Comparison of ENCODE assay signal across 15 mouse cellular contexts in genomic region chr7:88199929-88200538, GRCm38 (mm10).
A peak's percentile ranks its signal among the peaks of the same experiment; 100 is the strongest.
DNase-seq lines count a peak whose midpoint lies in the region; ATAC-seq and TF ChIP-seq lines count a peak whose summit lies in the region.
"Had no signal": no experiment of that assay in that cellular context is flagged by ENCODE, and none has a peak within 500 bp of the region (broad histone marks: within the 10 kb centered on the region; RNA-seq: fewer than 3 reads in every experiment).

No protein-coding gene starts in this region.

- no peak overlapping the region for H3K9ac ChIP-seq in embryonic facial prominence, embryonic 15.5 days
- H3K9ac ChIP-seq in liver, embryonic 11.5 days (ENCODE audit: low read depth, low read length): no peak overlapping the region
- H3K9ac ChIP-seq: liver, embryonic 14.5 days had no signal

- no peaks in the 10 kb centered on the region for H3K27me3 ChIP-seq in embryonic facial prominence, embryonic 15.5 days
- no peaks in the 10 kb centered on the region for H3K27me3 ChIP-seq in liver, embryonic 11.5 days (replicated peaks; ENCODE audit: control insufficient read depth, insufficient read depth, low read length)

- no peak overlapping the region for H3K4me2 ChIP-seq in embryonic facial prominence, embryonic 15.5 days (replicated peaks)
- H3K4me2 ChIP-seq in liver, embryonic 11.5 days: no peak overlapping the region

- no peak overlapping the region for H3K4me3 ChIP-seq in layer of hippocampus, adult 2 months
- no peak overlapping the region for H3K4me3 ChIP-seq in embryonic facial prominence, embryonic 15.5 days (replicated peaks)
- H3K4me3 ChIP-seq in liver, embryonic 11.5 days (ENCODE audit: low read depth, low read length): no peak overlapping the region
- H3K4me3 ChIP-seq: erythroblast, embryonic 14.5 days; limb, embryonic 10.5 days had no signal

- no peak for TF ChIP-seq CTCF in layer of hippocampus, adult 2 months (conservative IDR thresholded peaks at IDR 0.05)

- DNase-seq in layer of hippocampus, adult 2 months (ENCODE audit: low spot score in 2 of 2): peak in 1 of 2 experiments; percentile 29
- DNase-seq in layer of hippocampus, postnatal 25 days (ENCODE audit: extremely low spot score in 1 of 2, low spot score in 1 of 2): no peak
- DNase-seq in 3T3-L1 (ENCODE audit: low read depth, low spot score) (peak; percentile 30), 416B (ENCODE audit: low read depth) (peak; percentile 39)
- no peak for DNase-seq in ovary, postnatal 10 days (ENCODE audit: low spot score)
- no peak for DNase-seq in liver, embryonic 11.5 days (ENCODE audit: low spot score)
- DNase-seq: cerebellum, adult 11-12 months; heart, postnatal 10 days; kidney, adult 11 months; kidney, postnatal 10 days had no signal

- H3K9me3 ChIP-seq in embryonic facial prominence, embryonic 15.5 days (replicated peaks): no peaks in the 10 kb centered on the region
- H3K9me3 ChIP-seq in liver, embryonic 11.5 days (ENCODE audit: control insufficient read depth, low read length): no peaks in the 10 kb centered on the region
- H3K9me3 ChIP-seq: limb, embryonic 10.5 days had no signal

- peak overlapping the region; percentile 36; the same call in 1 of the 2 replicates for H3K27ac ChIP-seq in layer of hippocampus, adult 2 months
- peak overlapping the region; percentile 55 for H3K27ac ChIP-seq in embryonic facial prominence, embryonic 15.5 days (replicated peaks)
- H3K27ac ChIP-seq in liver, embryonic 11.5 days (ENCODE audit: low read depth, low read length): no peak overlapping the region
- H3K27ac ChIP-seq: limb, embryonic 10.5 days; liver, embryonic 14.5 days had no signal

- no peak for ATAC-seq in embryonic facial prominence, embryonic 15.5 days (ENCODE audit: insufficient number of reproducible peaks, low FRiP score, low TSS enrichment, low read depth)
- no peak for ATAC-seq in liver, embryonic 11.5 days (replicated peaks; ENCODE audit: low FRiP score)
- ATAC-seq: hindbrain, embryonic 16.5 days had no signal

- whole genome bisulfite sequencing in embryonic facial prominence, embryonic 15.5 days: 38% methylated on average over 5 of the region's 5 CpGs
- WGBS in liver, embryonic 11.5 days: 81% methylated on average over 5 of the region's 5 CpGs

- no peaks in the 10 kb centered on the region for H3K36me3 ChIP-seq in embryonic facial prominence, embryonic 15.5 days
- no peaks in the 10 kb centered on the region for H3K36me3 ChIP-seq in liver, embryonic 11.5 days (ENCODE audit: control insufficient read depth, insufficient read depth, low read length)
- H3K36me3 ChIP-seq: limb, embryonic 10.5 days had no signal

- peaks cover 10% of the 10 kb centered on the region; the same call in 1 of the 2 replicates for H3K4me1 ChIP-seq in embryonic facial prominence, embryonic 15.5 days
- no peaks in the 10 kb centered on the region for H3K4me1 ChIP-seq in liver, embryonic 11.5 days (replicated peaks; ENCODE audit: control insufficient read depth, insufficient read depth, low read length)
- H3K4me1 ChIP-seq: limb, embryonic 10.5 days had no signal

Comparison
In these comparisons a context has a peak if more than half of its experiments do, and no peak if none do; other contexts are left out.
1. DNase-seq: peak in 3T3-L1 (single experiment) and 416B (single experiment); none in layer of hippocampus, postnatal 25 days (0 of 2), ovary, postnatal 10 days (single experiment) and liver, embryonic 11.5 days (single experiment).